Comparison of ENCODE assay signal across 9 mouse cellular contexts in the genomic region with DNA sequence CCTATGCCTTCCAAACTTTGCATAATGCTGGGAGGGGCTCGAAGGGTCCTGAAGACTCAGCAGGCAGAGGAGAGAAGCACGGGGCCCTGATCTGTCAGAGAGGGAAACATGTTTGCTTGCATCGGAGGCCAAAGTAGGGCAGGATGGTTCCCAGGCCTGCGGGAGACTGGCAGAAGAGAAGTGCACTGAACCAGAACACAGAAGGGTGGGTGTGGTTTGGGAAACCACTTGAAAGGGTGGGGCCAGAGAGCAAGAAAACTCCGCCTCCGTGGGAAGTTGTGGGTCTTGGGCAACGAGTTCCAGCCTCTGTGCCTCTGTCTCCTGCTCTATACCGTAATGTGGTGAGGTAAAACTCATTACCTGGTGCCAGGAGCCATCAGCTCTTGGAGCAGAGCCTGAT. TPM values are rescaled to one million over a fixed set of nuclear protein-coding genes. Genes with fewer than 3 reads are reported as not detected.
A peak's percentile ranks its signal among the peaks of the same experiment; 100 is the strongest.
DNase-seq lines count a peak whose midpoint lies in the region; ATAC-seq and TF ChIP-seq lines count a peak whose summit lies in the region.
"Had no signal": no experiment of that assay in that cellular context is flagged by ENCODE, and none has a peak within 500 bp of the region (broad histone marks: within the 10 kb centered on the region; RNA-seq: fewer than 3 reads in every experiment).

No protein-coding gene starts in this region.

- TF ChIP-seq RAD21 in CH12.LX (IDR thresholded peaks at IDR 0.05; ENCODE audit: low read depth, low read length), result no peak

- no peak for TF ChIP-seq CTCF in CH12.LX (conservative IDR thresholded peaks at IDR 0.05 in 1 of 2, IDR thresholded peaks at IDR 0.05 in 1 of 2; ENCODE audit: low read depth in 2 of 2, low read length in 2 of 2)

- no peaks in the 10 kb centered on the region for H3K36me3 ChIP-seq in CH12.LX (replicated peaks in 1 of 2; ENCODE audit: control insufficient read depth in 1 of 2, insufficient read depth in 1 of 2, low read length in 1 of 2)
- H3K36me3 ChIP-seq in embryonic facial prominence, embryonic 12.5 days, result no peaks in the 10 kb centered on the region

- peak; percentile 56 for DNase-seq in gastrocnemius, adult 18-20 months (ENCODE audit: low spot score)
- no peak for DNase-seq in gastrocnemius, postnatal 25 days
- DNase-seq in CH12.LX (ENCODE audit: extremely low read depth), result peak; percentile 70
- peak; percentile 69 for DNase-seq in kidney, postnatal 14 days
- DNase-seq in naive thymus-derived CD4-positive, alpha-beta T cell, adult 2 months (ENCODE audit: low read depth), result peak; percentile 83
- DNase-seq in left cerebral cortex, postnatal 14 days (ENCODE audit: low spot score in 2 of 2), result no peak
- no peak for DNase-seq in layer of hippocampus, adult 18-20 months (ENCODE audit: low spot score in 2 of 2)

- no peak overlapping the region for H3K9ac ChIP-seq in CH12.LX (ENCODE audit: insufficient read depth, low read depth)
- H3K9ac ChIP-seq in embryonic facial prominence, embryonic 12.5 days, result no peak overlapping the region

- TF ChIP-seq POLR2A in CH12.LX (IDR thresholded peaks at IDR 0.05; ENCODE audit: low read depth, low read length), result no peak

- no peaks in the 10 kb centered on the region for H3K79me2 ChIP-seq in CH12.LX (replicated peaks; ENCODE audit: control insufficient read depth, extremely low read depth, insufficient read depth, poor library complexity, severe bottlenecking)

- no peaks in the 10 kb centered on the region for H3K9me3 ChIP-seq in CH12.LX (replicated peaks; ENCODE audit: low read length)
- H3K9me3 ChIP-seq in embryonic facial prominence, embryonic 12.5 days, result no peaks in the 10 kb centered on the region

- no peak for ATAC-seq in embryonic facial prominence, embryonic 12.5 days (ENCODE audit: insufficient number of reproducible peaks, insufficient read depth, low FRiP score, low TSS enrichment)

- dilution Hi-C loops in CH12.LX (cut with MboI; ENCODE audit: extremely low pct_ligation_motif_present, extremely low pct_unique_long_range_greater_than_20kb, low sequenced_read_pairs), result no loop called here

- TF ChIP-seq EP300 in CH12.LX (IDR thresholded peaks at IDR 0.05; ENCODE audit: low read length), result no peak

- intact Hi-C loops in left cerebral cortex, postnatal 14 days (cut with DNase I), result no loop called here

- H3K27ac ChIP-seq in CH12.LX (ENCODE audit: insufficient read depth, low read depth), result no peak overlapping the region
- peak overlapping the region; percentile 58; the same call in 1 of the 2 replicates for H3K27ac ChIP-seq in embryonic facial prominence, embryonic 12.5 days
- H3K27ac ChIP-seq: macrophage had no signal

- WGBS in embryonic facial prominence, embryonic 12.5 days, result 30% methylated on average over 8 of the region's 8 CpGs

- no peak overlapping the region for H3K4me3 ChIP-seq in CH12.LX (replicated peaks in 1 of 3; ENCODE audit: low read depth in 2 of 3, low read length in 2 of 3, poor library complexity in 1 of 3)
- no peak overlapping the region for H3K4me3 ChIP-seq in embryonic facial prominence, embryonic 12.5 days

- H3K27me3 ChIP-seq in CH12.LX (replicated peaks), result peaks cover 12% of the 10 kb centered on the region
- no peaks in the 10 kb centered on the region for H3K27me3 ChIP-seq in embryonic facial prominence, embryonic 12.5 days

- peak overlapping the region; percentile 25; the same call in 1 of the 2 replicates for H3K4me2 ChIP-seq in CH12.LX (ENCODE audit: insufficient read depth, low read depth, poor library complexity, severe bottlenecking)
- no peak overlapping the region for H3K4me2 ChIP-seq in embryonic facial prominence, embryonic 12.5 days (replicated peaks)

- in situ Hi-C loops in CH12.LX (cut with MboI; ENCODE audit: low pct_ligation_motif_present, low pct_unique_long_range_greater_than_20kb, low sequenced_read_pairs), result no loop called here

- peaks cover 12 to 28% of the 10 kb centered on the region in 2 experiments for H3K4me1 ChIP-seq in CH12.LX (ENCODE audit: control insufficient read depth in 1 of 2, insufficient read depth in 2 of 2)
- peaks cover 24% of the 10 kb centered on the region; the same call in 1 of the 2 replicates for H3K4me1 ChIP-seq in embryonic facial prominence, embryonic 12.5 days

TF ChIP-seq in CH12.LX, 34 proteins besides CTCF, POLR2A, EP300 and RAD21:
- no peak for TF ChIP-seq E2F4 (IDR thresholded peaks at IDR 0.05; ENCODE audit: insufficient replicate concordance, low read depth, low read length)
- no peak for TF ChIP-seq RCOR1 (conservative IDR thresholded peaks at IDR 0.05; ENCODE audit: low read depth, low read length)
- TF ChIP-seq ZNF384 (IDR thresholded peaks at IDR 0.05; ENCODE audit: low read depth, low read length), result no peak
- no peak for TF ChIP-seq USF2 (conservative IDR thresholded peaks at IDR 0.05; ENCODE audit: low read depth, low read length)
- no peak for TF ChIP-seq HCFC1 (IDR thresholded peaks at IDR 0.05; ENCODE audit: low read depth, low read length)
- no peak for TF ChIP-seq ELF1 (IDR thresholded peaks at IDR 0.05; ENCODE audit: low read depth, low read length)
- no peak for TF ChIP-seq GABPA (IDR thresholded peaks at IDR 0.05; ENCODE audit: insufficient replicate concordance, low read depth, low read length)
- TF ChIP-seq ETS1 (conservative IDR thresholded peaks at IDR 0.05; ENCODE audit: low read depth, low read length), result no peak
- TF ChIP-seq BHLHE40 (IDR thresholded peaks at IDR 0.05; ENCODE audit: low read depth, low read length), result no peak
- no peak for TF ChIP-seq TCF12 (IDR thresholded peaks at IDR 0.05; ENCODE audit: low read depth, low read length)
- no peak for TF ChIP-seq ZMIZ1 (IDR thresholded peaks at IDR 0.05; ENCODE audit: low read depth, low read length)

RNA-seq across cellular contexts. Expression of gene Cstad, which starts 7.7 kb away (rescaled TPM):
- 1 to 10 TPM; 1.1 TPM for total RNA-seq in gastrocnemius, adult 18-20 months (2021)
- 1 to 10 TPM; 2.3 TPM for total RNA-seq in gastrocnemius, postnatal 25 days (2021)
- 0.51 TPM in 1 of 2 replicates, not detected in the other for total RNA-seq in CH12.LX (2012; rRNA removed)
- not detected in 2 replicates for total RNA-seq in CH12.LX (2014; rRNA removed)
- polyA plus RNA-seq in CH12.LX (2012; ENCODE audit: insufficient read length, low read depth), result 0.29 TPM in 1 of 2 replicates, not detected in the other
- 0.57 and 1.4 TPM in 2 replicates for polyA plus RNA-seq in embryonic facial prominence, embryonic 12.5 days (2016; fragmentation: Nextera tagmentation; extraction: Ambion mirVana)
- 1 to 10 TPM; 3.4 to 4.5 TPM for total RNA-seq in left cerebral cortex, postnatal 14 days (2021)
- total RNA-seq in layer of hippocampus, adult 18-20 months (2021), result 1 to 10 TPM; 4.5 to 5.3 TPM

Comparison
In these comparisons a context has a peak if more than half of its experiments do, and no peak if none do; other contexts are left out.
1. DNase-seq: peak in gastrocnemius, adult 18-20 months (single experiment), CH12.LX (single experiment), kidney, postnatal 14 days (single experiment) and naive thymus-derived CD4-positive, alpha-beta T cell, adult 2 months (single experiment); none in gastrocnemius, postnatal 25 days (single experiment), left cerebral cortex, postnatal 14 days (0 of 2) and layer of hippocampus, adult 18-20 months (0 of 2).